Mouse (Mus musculus) testis, adult 2 months (tissue): ENCODE data around the gene Lcmt1. TPM values are rescaled to one million over a fixed set of nuclear protein-coding genes. Genes with fewer than 3 reads are reported as not detected.

Experiments used
- H3K27ac ChIP-seq: fragments of 200-500 bp; 2 replicates; pipeline ENCODE4 v1.5.1; 2012; ENCODE audit warnings: low read depth, low read length; ENCODE audit not compliant: control insufficient read depth, insufficient read depth
- H3K27me3 ChIP-seq: fragments of 200-500 bp; 2 replicates; pipeline ENCODE4 v1.6.1; 2012; ENCODE audit warnings: mild to moderate bottlenecking, low read length, moderate library complexity; ENCODE audit not compliant: control insufficient read depth, insufficient read depth
- H3K36me3 ChIP-seq: fragments of 200-500 bp; 2 replicates; pipeline ENCODE4 v1.6.1; 2012; ENCODE audit warnings: mild to moderate bottlenecking, low read length; ENCODE audit not compliant: control insufficient read depth, insufficient read depth
- H3K4me1 ChIP-seq: fragments of 200-500 bp; 2 replicates; pipeline ENCODE4 v1.6.1; 2012; ENCODE audit warnings: low read length; ENCODE audit not compliant: control insufficient read depth, insufficient read depth
- H3K4me3 ChIP-seq: fragments of 200-500 bp; 2 replicates; pipeline ENCODE4 v1.5.1; 2012; ENCODE audit warnings: low read depth, mild to moderate bottlenecking, low read length, moderate library complexity, mixed read lengths; ENCODE audit not compliant: control insufficient read depth
- CTCF ChIP-seq: fragments of 200-500 bp; IDR thresholded peaks from 2 replicates; pipeline ENCODE4 v1.5.1; 2012; ENCODE audit warnings: low read depth, mild to moderate bottlenecking, inconsistent platforms, low read length, moderate library complexity; ENCODE audit not compliant: control insufficient read depth, insufficient read depth, insufficient replicate concordance
- POLR2A ChIP-seq: fragments of 200-500 bp; IDR thresholded peaks from 2 replicates; pipeline ENCODE4 v1.6.1; 2012; ENCODE audit warnings: low read depth, mild to moderate bottlenecking, inconsistent platforms, low read length, moderate library complexity; ENCODE audit not compliant: control insufficient read depth
- polyA plus RNA-seq: library from polyadenylated mRNA; depleted of rRNA; stranded (reverse); fragments of >200 nt; gene quantifications from 2 replicates; pipeline ENCODE4 v1.2.3, GENCODE M21; 2012

Lcmt1 gene
- polyA plus RNA-seq, 1 experiment: 33.6 TPM

- Histone ChIP-seq H3K27ac (no peak overlapping the region), H3K4me3 (no peak overlapping the region), H3K4me1 (peaks cover 6% of the 10 kb centered on the region), H3K36me3 (no peaks in the 10 kb centered on the region), H3K27me3 (no peaks in the 10 kb centered on the region)
- no peak for TF ChIP-seq CTCF
- no peak for TF ChIP-seq POLR2A
Measured at GRCm38 (mm10) chr7:123336322-123336721, 33.3 kb upstream of the Lcmt1 start.

- peaks cover under 1% of the 10 kb centered on the region for H3K4me1 ChIP-seq
Measured at GRCm38 (mm10) chr7:123338351-123338750, 31.2 kb upstream of the Lcmt1 start.

DNA sequence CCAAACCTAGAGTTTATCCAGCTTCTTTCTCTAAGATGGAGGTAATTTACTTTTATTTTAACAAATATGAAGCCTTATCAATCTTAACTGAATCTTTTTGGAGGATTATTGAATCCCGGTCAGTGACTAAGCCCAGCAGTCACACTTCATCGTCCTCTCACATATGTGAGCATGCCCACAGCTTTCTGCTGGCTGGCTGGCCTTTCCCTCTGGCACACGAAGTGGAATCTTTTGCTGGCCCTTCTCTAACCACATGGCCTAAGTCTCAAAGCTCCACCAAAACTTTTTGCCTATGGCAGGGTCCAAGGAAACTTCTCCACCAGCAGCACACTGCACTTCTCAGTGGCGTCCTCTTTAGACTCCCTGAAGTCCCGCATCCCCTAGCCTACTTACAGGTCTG, 27.7 kb upstream of the Lcmt1 start:
- no peak overlapping the region for H3K27ac ChIP-seq
- no peaks in the 10 kb centered on the region for H3K36me3 ChIP-seq
- H3K27me3 ChIP-seq: no peaks in the 10 kb centered on the region
- H3K4me3 ChIP-seq: no peak overlapping the region
- no peaks in the 10 kb centered on the region; the same call in 1 of the 2 replicates for H3K4me1 ChIP-seq
- TF ChIP-seq POLR2A (no peak), CTCF (no peak)

More at GRCm38 (mm10) chr7:123338351-123338750, 31.2 kb upstream of the Lcmt1 start:
- Histone ChIP-seq H3K36me3 (no peaks in the 10 kb centered on the region), H3K27me3 (no peaks in the 10 kb centered on the region), H3K4me3 (no peak overlapping the region), H3K27ac (no peak overlapping the region)
- no peak for TF ChIP-seq POLR2A
- TF ChIP-seq CTCF: no peak

- H3K36me3 ChIP-seq: no peaks in the 10 kb centered on the region
- no peaks in the 10 kb centered on the region; the same call in 1 of the 2 replicates for H3K4me1 ChIP-seq
- no peak for TF ChIP-seq CTCF
- TF ChIP-seq POLR2A: no peak
- no peak overlapping the region for H3K27ac ChIP-seq
- H3K4me3 ChIP-seq: no peak overlapping the region
- no peaks in the 10 kb centered on the region for H3K27me3 ChIP-seq
Measured at GRCm38 (mm10) chr7:123344079-123344780, 25.4 kb upstream of the Lcmt1 start.

- Histone ChIP-seq H3K27ac (no peak overlapping the region), H3K36me3 (no peaks in the 10 kb centered on the region), H3K27me3 (no peaks in the 10 kb centered on the region), H3K4me3 (no peak overlapping the region), H3K4me1 (no peaks in the 10 kb centered on the region; the same call in 1 of the 2 replicates)
- TF ChIP-seq POLR2A (no peak), CTCF (no peak)
Measured at GRCm38 (mm10) chr7:123345041-123345544, 24.5 kb upstream of the Lcmt1 start.

- H3K4me3 ChIP-seq: no peak overlapping the region
- TF ChIP-seq CTCF (no peak), POLR2A (no peak)
- no peak overlapping the region for H3K27ac ChIP-seq
- no peaks in the 10 kb centered on the region; the same call in 1 of the 2 replicates for H3K4me1 ChIP-seq
- H3K36me3 ChIP-seq: no peaks in the 10 kb centered on the region
- H3K27me3 ChIP-seq: no peaks in the 10 kb centered on the region
Measured at GRCm38 (mm10) chr7:123346631-123347290, 22.8 kb upstream of the Lcmt1 start.

GRCm38 (mm10) chr7:123349813-123350212, 19.8 kb upstream of the Lcmt1 start:
- Histone ChIP-seq H3K4me3 (no peak overlapping the region), H3K27me3 (no peaks in the 10 kb centered on the region), H3K36me3 (no peaks in the 10 kb centered on the region), H3K4me1 (no peaks in the 10 kb centered on the region), H3K27ac (no peak overlapping the region)
- TF ChIP-seq CTCF: no peak
- TF ChIP-seq POLR2A: no peak
